Mouse (Mus musculus) erythroblast, embryonic 14.5 days (primary cell): ENCODE data around the gene Unc45b.
"Not testable (repeated sequence)": the region's sequence is repeated elsewhere in the genome, so short reads cannot be mapped to it uniquely, and the experiment has no call there.

Experiments
- GATA1 ChIP-seq: IDR thresholded peaks from 2 replicates; pipeline ENCODE4 v1.6.1; 2012; ENCODE audit warnings: low read length, inconsistent platforms, mixed read lengths
- TAL1 ChIP-seq: IDR thresholded peaks from 3 replicates; pipeline ENCODE4 v1.6.1; 2012; ENCODE audit warnings: low read length, inconsistent platforms, mixed read lengths

- not testable (repeated sequence) for TF ChIP-seq GATA1, TAL1
These were observed 20.1 kb downstream of the Unc45b start for GRCm38 (mm10) chr11:82930391-82930955.
